Mouse (Mus musculus): ENCODE measurements at regions not wholly inside any gene's neighbourhood (a gene's known extent, or its start where the extent isn't known, plus 50 kb on each side); places are given as distances from the start of the nearest gene placed in this dataset.
A peak's percentile ranks its signal among the peaks of the same experiment; 100 is the strongest.
"Not testable (repeated sequence)": the region's sequence is repeated elsewhere in the genome, so short reads cannot be mapped to it uniquely, and the experiment has no call there.

- DNase-seq (ENCODE audit: low spot score): no peak
These were observed 180.7 kb upstream of the Plxna2 start for GRCm38 (mm10) chr1:194437301-194437700.

GRCm38 (mm10) chr1:194435060-194435459, 183.0 kb upstream of the Plxna2 start:
- DNase-seq (ENCODE audit: low spot score): no peak

GRCm38 (mm10) chr1:194428586-194428985, 189.4 kb upstream of the Plxna2 start:
- no peak for DNase-seq (ENCODE audit: low spot score)

GRCm38 (mm10) chr1:194426293-194426692, 191.7 kb upstream of the Plxna2 start:
- DNase-seq (ENCODE audit: low spot score): peak; percentile 17

- DNase-seq (ENCODE audit: low spot score): no peak
These were observed 193.8 kb upstream of the Plxna2 start for GRCm38 (mm10) chr1:194424201-194424600.

GRCm38 (mm10) chr1:194412193-194412592, 205.8 kb upstream of the Plxna2 start:
- no peak for DNase-seq (ENCODE audit: low spot score)

- no peak for DNase-seq (ENCODE audit: low spot score)
These were observed 206.2 kb upstream of the Plxna2 start for GRCm38 (mm10) chr1:194411788-194412187.

- no peak for DNase-seq (ENCODE audit: low spot score)
These were observed 218.7 kb upstream of the Plxna2 start for GRCm38 (mm10) chr1:194399281-194399680.

- no peak for DNase-seq (ENCODE audit: low spot score)
These were observed 221.1 kb upstream of the Plxna2 start for GRCm38 (mm10) chr1:194396754-194397460.

- DNase-seq (ENCODE audit: low spot score): no peak
These were observed 224.3 kb upstream of the Plxna2 start for GRCm38 (mm10) chr1:194393720-194394119.

GRCm38 (mm10) chr1:194390202-194390601, 227.8 kb upstream of the Plxna2 start:
- no peak for DNase-seq (ENCODE audit: low spot score)

- DNase-seq (ENCODE audit: low spot score): no peak
These were observed 239.9 kb upstream of the Plxna2 start for GRCm38 (mm10) chr1:194378135-194378534.

- not testable (repeated sequence) for DNase-seq (ENCODE audit: low spot score)
These were observed 244.5 kb upstream of the Plxna2 start for GRCm38 (mm10) chr1:194373511-194373910.

GRCm38 (mm10) chr1:194363917-194364316, 254.1 kb upstream of the Plxna2 start:
- no peak for DNase-seq (ENCODE audit: low spot score)

- peak; percentile 50 for DNase-seq (ENCODE audit: low spot score)
These were observed 254.8 kb upstream of the Plxna2 start for GRCm38 (mm10) chr1:194363129-194363768.

GRCm38 (mm10) chr1:194362298-194362697, 255.7 kb upstream of the Plxna2 start:
- DNase-seq (ENCODE audit: low spot score): no peak

GRCm38 (mm10) chr1:194361316-194361715, 256.7 kb upstream of the Plxna2 start:
- no peak for DNase-seq (ENCODE audit: low spot score)

GRCm38 (mm10) chr1:194354332-194355120, 263.5 kb upstream of the Plxna2 start:
- DNase-seq (ENCODE audit: low spot score): peak; percentile 51

GRCm38 (mm10) chr1:194345304-194346033, 272.5 kb upstream of the Plxna2 start:
- no peak for DNase-seq (ENCODE audit: low spot score)

GRCm38 (mm10) chr1:194342568-194342967, 275.4 kb upstream of the Plxna2 start:
- no peak for DNase-seq (ENCODE audit: low spot score)

- DNase-seq (ENCODE audit: low spot score): no peak
These were observed 276.3 kb upstream of the Plxna2 start for GRCm38 (mm10) chr1:194341758-194342157.
